Mouse (Mus musculus) intestine, embryonic 15.5 days (tissue): ENCODE data around the gene Lrp2bp. TPM values are rescaled to one million over a fixed set of nuclear protein-coding genes. Genes with fewer than 3 reads are reported as not detected.

ENCODE experiments used
- ATAC-seq: fragments of 200-750 bp; cut with Nextera tagmentation; 2 replicates; pipeline ENCODE4 v1.8.0; 2017; ENCODE audit warnings: moderate TSS enrichment, moderate library complexity
- H3K27ac ChIP-seq: fragments of 300-500 bp; sonication (generic); 2 replicates; pipeline ENCODE4 v1.5.1; 2015; ENCODE audit warnings: mild to moderate bottlenecking, inconsistent platforms
- H3K27me3 ChIP-seq: fragments of 300-500 bp; sonication (generic); replicated peaks from 2 replicates; pipeline ENCODE4 v1.6.1; 2015; ENCODE audit warnings: inconsistent platforms
- H3K36me3 ChIP-seq: fragments of 300-500 bp; sonication (generic); 2 replicates; pipeline ENCODE4 v1.6.1; 2015; ENCODE audit warnings: inconsistent platforms
- H3K4me1 ChIP-seq: fragments of 300-500 bp; sonication (generic); replicated peaks from 2 replicates; pipeline ENCODE4 v1.6.1; 2015; ENCODE audit warnings: inconsistent platforms
- H3K4me2 ChIP-seq: fragments of 300-500 bp; sonication (generic); replicated peaks from 2 replicates; pipeline ENCODE4 v1.6.1; 2015; ENCODE audit warnings: mild to moderate bottlenecking, inconsistent platforms
- H3K4me3 ChIP-seq: fragments of 300-500 bp; sonication (generic); replicated peaks from 2 replicates; pipeline ENCODE4 v1.5.1; 2015; ENCODE audit warnings: inconsistent platforms
- H3K9ac ChIP-seq: fragments of 300-500 bp; sonication (generic); 2 replicates; pipeline ENCODE4 v1.6.1; 2015; ENCODE audit warnings: inconsistent platforms
- H3K9me3 ChIP-seq: fragments of 300-500 bp; sonication (generic); 2 replicates; pipeline ENCODE4 v1.6.1; 2016; ENCODE audit warnings: inconsistent platforms
- WGBS: fragments of 180-500 bp; shearing (Covaris S2); methylation state at CpG from one replicate; pipeline ENCODE4 v1.1.7; 2015; 5-methylcytosine and 5-hydroxymethylcytosine counted together
- polyA plus RNA-seq: library from polyadenylated mRNA; unstranded; fragments of >200 nt; fragmentation: Nextera tagmentation; extraction: Ambion mirVana; gene quantifications from 2 replicates; pipeline ENCODE4 v1.2.1, GENCODE M21; 2015

Lrp2bp gene
- polyA plus RNA-seq, 1 experiment from 2014 or later: 0.54 TPM

DNA sequence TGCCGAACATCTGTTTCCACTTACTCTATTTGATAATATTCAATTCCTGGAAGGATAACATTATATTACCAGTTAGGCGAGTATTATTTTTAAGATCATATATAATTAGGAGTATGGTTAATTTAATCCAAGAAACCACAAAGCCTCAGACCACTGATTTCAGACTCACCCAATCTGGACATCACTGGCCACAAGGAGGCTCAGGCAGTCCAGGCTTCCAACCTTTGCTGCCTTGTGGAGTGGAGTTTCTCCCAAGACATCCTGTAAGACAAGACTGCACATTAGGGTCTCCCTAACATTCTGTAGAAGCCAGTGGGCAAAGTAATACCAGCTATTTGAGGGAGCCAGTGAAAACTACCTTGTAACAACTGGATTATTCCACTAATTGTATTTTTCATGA is 875 bp upstream of the Lrp2bp start:
- no peak overlapping the region for H3K9ac ChIP-seq
- no peaks in the 10 kb centered on the region for H3K9me3 ChIP-seq
- no peaks in the 10 kb centered on the region; the same call in 1 of the 2 replicates for H3K4me1 ChIP-seq
- H3K36me3 ChIP-seq: peaks cover 5% of the 10 kb centered on the region; the same call in 1 of the 2 replicates
- H3K27me3 ChIP-seq: no peaks in the 10 kb centered on the region
- 76% methylated on average over 2 of the region's 2 CpGs for WGBS
- peak overlapping the region; percentile 37 for H3K4me2 ChIP-seq
- 0 out of 2 replicates have a peak overlapping the region, but pooled peaks have one; percentile 2 for H3K4me3 ChIP-seq
- ATAC-seq: no peak
- H3K27ac ChIP-seq: no peak overlapping the region

GRCm38 (mm10) chr8:45999784-46000705 is 942 bp downstream of the Lrp2bp start:
- peak; percentile 98 for ATAC-seq
- WGBS: 6% methylated on average over 55 of the region's 55 CpGs
- no peaks in the 10 kb centered on the region for H3K36me3 ChIP-seq
- H3K9ac ChIP-seq: peak overlapping the region; percentile 55
- H3K9me3 ChIP-seq: no peaks in the 10 kb centered on the region
- peak overlapping the region; percentile 46 for H3K4me3 ChIP-seq
- H3K4me2 ChIP-seq: peak overlapping the region; percentile 77
- no peaks in the 10 kb centered on the region; the same call in 1 of the 2 replicates for H3K4me1 ChIP-seq
- H3K27ac ChIP-seq: peak overlapping the region; percentile 92
- no peaks in the 10 kb centered on the region for H3K27me3 ChIP-seq

GRCm38 (mm10) chr8:46005596-46005995 is 6.5 kb downstream of the Lrp2bp start, which contains the start of gene Ankrd37:
Gene Ankrd37 (minus strand): TSS chr8:46005707.
- H3K27me3 ChIP-seq: no peaks in the 10 kb centered on the region
- H3K4me2 ChIP-seq: peak within 1 kb of the TSS; percentile 8; the same call in 1 of the 2 replicates
- peak within 1 kb of the TSS; percentile 67 for H3K27ac ChIP-seq
- H3K9me3 ChIP-seq: no peaks in the 10 kb centered on the region
- H3K9ac ChIP-seq: no peak within 1 kb of the TSS
- no peak within 1 kb of the TSS for H3K4me3 ChIP-seq
- 51% methylated on average over 4 of the region's 4 CpGs for WGBS
- 0 out of 2 replicates have a peak, but pooled peaks cover 3% of the 10 kb centered on the region for H3K4me1 ChIP-seq
- H3K36me3 ChIP-seq: no peaks in the 10 kb centered on the region
- ATAC-seq: 0 out of 2 replicates have a peak, but pooled peaks have one; percentile 16

DNA sequence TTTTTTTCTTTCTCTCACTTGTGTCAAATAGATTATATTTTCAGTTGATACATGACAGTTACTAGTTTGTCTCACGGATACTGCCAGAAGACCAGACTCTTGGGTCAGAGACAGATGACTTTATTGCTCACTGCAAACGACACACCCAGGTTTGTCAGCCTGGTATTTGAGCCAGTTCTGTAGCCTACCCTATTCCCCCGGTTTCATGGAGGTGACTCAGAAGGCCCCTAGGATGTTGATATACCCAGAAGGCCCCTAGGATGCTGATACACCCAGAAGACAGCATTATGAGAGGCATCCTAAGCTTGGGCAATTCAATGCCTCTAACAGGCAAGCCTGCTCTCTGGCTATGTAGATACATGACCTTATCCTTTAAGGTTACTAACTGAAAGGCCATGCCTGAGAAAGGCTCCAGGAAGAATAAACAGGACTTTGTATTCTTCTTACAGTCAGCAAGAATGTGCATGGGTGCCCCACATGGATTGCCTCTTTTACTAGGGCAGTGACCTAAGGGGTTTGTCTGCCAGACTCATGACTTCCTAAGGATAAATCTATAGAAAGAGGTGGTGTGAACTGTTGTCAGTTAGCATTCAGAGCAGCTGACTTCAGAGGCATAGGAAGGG is 8.1 kb downstream of the Lrp2bp start:
- no peaks in the 10 kb centered on the region for H3K9me3 ChIP-seq
- no peak overlapping the region for H3K4me3 ChIP-seq
- H3K27ac ChIP-seq: peak overlapping the region; percentile 66
- H3K9ac ChIP-seq: no peak overlapping the region
- no peaks in the 10 kb centered on the region for H3K36me3 ChIP-seq
- H3K27me3 ChIP-seq: no peaks in the 10 kb centered on the region
- H3K4me1 ChIP-seq: 0 out of 2 replicates have a peak, but pooled peaks cover 10% of the 10 kb centered on the region
- peak; percentile 76 for ATAC-seq
- 26% methylated on average over 3 of the region's 3 CpGs for WGBS
- H3K4me2 ChIP-seq: no peak overlapping the region

GRCm38 (mm10) chr8:46010306-46010705 is 11.2 kb downstream of the Lrp2bp start:
- H3K36me3 ChIP-seq: no peaks in the 10 kb centered on the region
- H3K27ac ChIP-seq: no peak overlapping the region
- H3K27me3 ChIP-seq: no peaks in the 10 kb centered on the region
- H3K4me1 ChIP-seq: 0 out of 2 replicates have a peak, but pooled peaks cover 10% of the 10 kb centered on the region
- 75% methylated on average over 2 of the region's 2 CpGs for WGBS
- H3K9me3 ChIP-seq: no peaks in the 10 kb centered on the region
- no peak for ATAC-seq
- H3K4me3 ChIP-seq: no peak overlapping the region
- no peak overlapping the region for H3K9ac ChIP-seq
- H3K4me2 ChIP-seq: peak overlapping the region; percentile 43

GRCm38 (mm10) chr8:46010746-46011680 is 11.9 kb downstream of the Lrp2bp start:
- Histone ChIP-seq H3K27me3 (no peaks in the 10 kb centered on the region), H3K36me3 (no peaks in the 10 kb centered on the region), H3K4me1 (0 out of 2 replicates have a peak, but pooled peaks cover 10% of the 10 kb centered on the region), H3K4me2 (peak overlapping the region; percentile 43), H3K27ac (peak overlapping the region; percentile 51; the same call in 1 of the 2 replicates), H3K4me3 (no peak overlapping the region), H3K9me3 (no peaks in the 10 kb centered on the region), H3K9ac (no peak overlapping the region)
- peak; percentile 20; the same call in 1 of the 2 replicates for ATAC-seq
- WGBS: 13% methylated on average over 17 of the region's 17 CpGs

GRCm38 (mm10) chr8:46022203-46022602 is 23.1 kb downstream of the Lrp2bp start:
- Histone ChIP-seq H3K4me1 (no peaks in the 10 kb centered on the region), H3K9me3 (no peaks in the 10 kb centered on the region), H3K4me2 (no peak overlapping the region), H3K4me3 (no peak overlapping the region), H3K27me3 (no peaks in the 10 kb centered on the region), H3K27ac (no peak overlapping the region), H3K36me3 (no peaks in the 10 kb centered on the region), H3K9ac (no peak overlapping the region)
- WGBS: 87% methylated on average over 9 of the region's 9 CpGs
- no peak for ATAC-seq

DNA sequence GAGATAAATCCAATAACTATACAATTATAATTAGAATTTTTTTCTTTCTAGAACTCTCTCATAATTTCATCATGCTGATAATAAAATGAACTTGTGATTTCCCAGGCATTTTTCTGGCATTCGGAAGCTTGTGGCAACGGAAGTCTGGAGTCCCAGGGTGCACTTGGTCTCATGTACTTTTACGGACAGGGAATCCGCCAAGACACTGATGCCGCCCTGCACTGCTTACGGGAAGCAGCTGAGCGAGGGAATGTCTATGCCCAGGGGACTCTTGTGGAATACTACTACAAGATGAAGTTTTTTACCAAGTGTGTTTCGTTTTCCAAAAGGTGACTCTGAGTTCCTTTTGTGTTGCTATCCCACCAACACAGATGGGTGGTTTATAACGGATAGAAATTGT is 23.7 kb downstream of the Lrp2bp start:
- H3K4me2 ChIP-seq: no peak overlapping the region
- WGBS: 93% methylated on average over 9 of the region's 9 CpGs
- H3K4me3 ChIP-seq: no peak overlapping the region
- H3K36me3 ChIP-seq: no peaks in the 10 kb centered on the region
- no peak for ATAC-seq
- H3K4me1 ChIP-seq: no peaks in the 10 kb centered on the region
- H3K9me3 ChIP-seq: no peaks in the 10 kb centered on the region
- H3K9ac ChIP-seq: no peak overlapping the region
- no peaks in the 10 kb centered on the region for H3K27me3 ChIP-seq
- H3K27ac ChIP-seq: no peak overlapping the region

GRCm38 (mm10) chr8:46024392-46024791 is 25.3 kb downstream of the Lrp2bp start:
- H3K27ac ChIP-seq: no peak overlapping the region
- 42% methylated on average over 4 of the region's 4 CpGs for WGBS
- ATAC-seq: peak; percentile 58; the same call in 1 of the 2 replicates

DNA sequence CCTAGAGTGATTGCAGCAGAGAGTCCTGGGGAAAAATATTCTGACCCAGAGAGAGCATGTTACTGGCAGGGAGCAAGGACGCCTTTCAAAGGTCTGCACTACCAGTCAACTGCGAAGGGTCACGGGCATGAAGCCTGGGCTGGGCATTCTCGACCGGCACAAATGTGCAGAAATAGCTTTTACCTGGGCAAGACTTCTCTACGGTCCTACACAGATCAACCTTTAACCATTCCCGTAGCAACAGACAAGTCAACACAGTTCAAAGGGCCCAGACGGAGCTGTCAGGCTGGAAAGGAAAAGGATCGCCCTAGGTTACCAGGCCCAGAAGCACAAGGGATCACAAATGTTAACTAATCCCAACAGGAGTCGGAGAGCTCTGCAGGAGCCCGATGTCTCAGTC is 37.1 kb downstream of the Lrp2bp start:
- Histone ChIP-seq H3K9ac (no peak overlapping the region), H3K36me3 (0 out of 2 replicates have a peak, but pooled peaks cover 6% of the 10 kb centered on the region), H3K9me3 (no peaks in the 10 kb centered on the region), H3K4me3 (no peak overlapping the region), H3K27me3 (no peaks in the 10 kb centered on the region), H3K4me1 (peaks cover 3% of the 10 kb centered on the region; the same call in 1 of the 2 replicates), H3K27ac (no peak overlapping the region), H3K4me2 (no peak overlapping the region)
- no peak; the same call in 1 of the 2 replicates for ATAC-seq
- 66% methylated on average over 11 of the region's 11 CpGs for WGBS

More at GRCm38 (mm10) chr8:46024392-46024791, 25.3 kb downstream of the Lrp2bp start:
- H3K4me3 ChIP-seq: no peak overlapping the region
- H3K36me3 ChIP-seq: no peaks in the 10 kb centered on the region
- no peaks in the 10 kb centered on the region for H3K27me3 ChIP-seq
- H3K4me2 ChIP-seq: no peak overlapping the region
- no peaks in the 10 kb centered on the region for H3K9me3 ChIP-seq
- no peak overlapping the region for H3K9ac ChIP-seq
- H3K4me1 ChIP-seq: no peaks in the 10 kb centered on the region

DNA sequence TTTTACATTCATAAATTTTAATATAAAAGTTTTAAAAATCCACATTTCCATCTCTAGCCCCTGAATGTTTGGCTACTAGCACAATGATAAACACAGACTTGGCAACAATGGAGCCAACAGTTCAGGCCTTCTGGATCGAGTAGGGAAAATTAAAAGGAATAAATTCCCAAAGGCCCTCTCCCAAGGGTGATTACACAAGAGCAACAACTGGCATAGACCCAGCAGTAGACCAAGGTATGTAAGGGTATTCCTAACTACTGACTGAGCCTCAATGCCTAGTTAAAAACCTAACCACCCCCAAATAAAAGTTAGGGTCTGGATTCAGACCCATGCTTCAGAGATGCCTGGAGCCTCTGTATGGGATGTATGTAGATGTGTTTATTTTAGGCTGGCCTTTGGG is 40.6 kb downstream of the Lrp2bp start:
- H3K4me3 ChIP-seq: no peak overlapping the region
- WGBS: 80% methylated on average over 1 of the region's 1 CpGs
- no peaks in the 10 kb centered on the region for H3K9me3 ChIP-seq
- ATAC-seq: no peak
- no peak overlapping the region for H3K9ac ChIP-seq
- no peak overlapping the region for H3K27ac ChIP-seq
- H3K36me3 ChIP-seq: peaks cover 10% of the 10 kb centered on the region; the same call in 1 of the 2 replicates
- H3K4me2 ChIP-seq: no peak overlapping the region
- H3K4me1 ChIP-seq: no peaks in the 10 kb centered on the region; the same call in 1 of the 2 replicates
- H3K27me3 ChIP-seq: no peaks in the 10 kb centered on the region
